Mouse (Mus musculus): ENCODE results near the gene Them5. TPM values are rescaled to one million over a fixed set of nuclear protein-coding genes. Genes with fewer than 3 reads are reported as not detected.

Gene Them5
- polyA plus RNA-seq, 1 experiment from 2014 or later, result not detected

GRCm38 (mm10) chr3:94334442-94334841 is 7.5 kb upstream of the Them5 start:
- Histone ChIP-seq H3K27ac (replicated peaks; ENCODE audit: low read depth, low read length) (no peak overlapping the region), H3K9ac (replicated peaks; ENCODE audit: low read length) (no peak overlapping the region), H3K4me2 (ENCODE audit: low read depth, low read length) (no peak overlapping the region), H3K27me3 (ENCODE audit: control insufficient read depth, insufficient read depth, low read length) (no peaks in the 10 kb centered on the region), H3K4me3 (ENCODE audit: low read depth, low read length) (no peak overlapping the region), H3K36me3 (replicated peaks; ENCODE audit: control insufficient read depth, insufficient read depth, low read depth, low read length) (no peaks in the 10 kb centered on the region), H3K4me1 (ENCODE audit: control insufficient read depth, insufficient read depth, low read length) (no peaks in the 10 kb centered on the region), H3K9me3 (replicated peaks; ENCODE audit: control insufficient read depth, low read length) (no peaks in the 10 kb centered on the region)
- no peak for DNase-seq (ENCODE audit: low spot score)
- ATAC-seq (replicated peaks; ENCODE audit: insufficient number of reproducible peaks, low FRiP score, low TSS enrichment, low read depth), result no peak
- WGBS, result 96% methylated on average over 4 of the region's 4 CpGs

- ATAC-seq (replicated peaks; ENCODE audit: insufficient number of reproducible peaks, low FRiP score, low TSS enrichment, low read depth), result no peak
- 89% methylated on average over 3 of the region's 3 CpGs for WGBS
- Histone ChIP-seq H3K9me3 (replicated peaks; ENCODE audit: control insufficient read depth, low read length) (no peaks in the 10 kb centered on the region), H3K36me3 (replicated peaks; ENCODE audit: control insufficient read depth, insufficient read depth, low read depth, low read length) (no peaks in the 10 kb centered on the region), H3K4me1 (ENCODE audit: control insufficient read depth, insufficient read depth, low read length) (no peaks in the 10 kb centered on the region), H3K4me2 (ENCODE audit: low read depth, low read length) (no peak overlapping the region), H3K27me3 (ENCODE audit: control insufficient read depth, insufficient read depth, low read length) (no peaks in the 10 kb centered on the region), H3K27ac (replicated peaks; ENCODE audit: low read depth, low read length) (no peak overlapping the region), H3K9ac (replicated peaks; ENCODE audit: low read length) (no peak overlapping the region), H3K4me3 (ENCODE audit: low read depth, low read length) (no peak overlapping the region)
- no peak for DNase-seq (ENCODE audit: low spot score)
Measured at GRCm38 (mm10) chr3:94338522-94338921, 3.4 kb upstream of the Them5 start.

GRCm38 (mm10) chr3:94342552-94342951 is 653 bp downstream of the Them5 start:
- Histone ChIP-seq H3K27ac (replicated peaks; ENCODE audit: low read depth, low read length) (no peak overlapping the region), H3K4me3 (ENCODE audit: low read depth, low read length) (no peak overlapping the region), H3K4me1 (ENCODE audit: control insufficient read depth, insufficient read depth, low read length) (no peaks in the 10 kb centered on the region), H3K9ac (replicated peaks; ENCODE audit: low read length) (no peak overlapping the region), H3K27me3 (ENCODE audit: control insufficient read depth, insufficient read depth, low read length) (no peaks in the 10 kb centered on the region), H3K36me3 (replicated peaks; ENCODE audit: control insufficient read depth, insufficient read depth, low read depth, low read length) (no peaks in the 10 kb centered on the region), H3K9me3 (replicated peaks; ENCODE audit: control insufficient read depth, low read length) (no peaks in the 10 kb centered on the region), H3K4me2 (ENCODE audit: low read depth, low read length) (no peak overlapping the region)
- ATAC-seq (replicated peaks; ENCODE audit: insufficient number of reproducible peaks, low FRiP score, low TSS enrichment, low read depth), result no peak
- DNase-seq (ENCODE audit: low spot score), result no peak
- WGBS, result 53% methylated on average over 1 of the region's 1 CpGs

- no peak for DNase-seq (ENCODE audit: low spot score)
- Histone ChIP-seq H3K4me3 (ENCODE audit: low read depth, low read length) (no peak overlapping the region), H3K4me2 (ENCODE audit: low read depth, low read length) (no peak overlapping the region; the same call in 1 of the 2 replicates), H3K27ac (replicated peaks; ENCODE audit: low read depth, low read length) (no peak overlapping the region), H3K27me3 (ENCODE audit: control insufficient read depth, insufficient read depth, low read length) (no peaks in the 10 kb centered on the region), H3K4me1 (ENCODE audit: control insufficient read depth, insufficient read depth, low read length) (no peaks in the 10 kb centered on the region), H3K9ac (replicated peaks; ENCODE audit: low read length) (no peak overlapping the region), H3K36me3 (replicated peaks; ENCODE audit: control insufficient read depth, insufficient read depth, low read depth, low read length) (no peaks in the 10 kb centered on the region), H3K9me3 (replicated peaks; ENCODE audit: control insufficient read depth, low read length) (no peaks in the 10 kb centered on the region)
- ATAC-seq (replicated peaks; ENCODE audit: insufficient number of reproducible peaks, low FRiP score, low TSS enrichment, low read depth), result no peak
- WGBS, result 84% methylated on average over 2 of the region's 2 CpGs
Measured at GRCm38 (mm10) chr3:94344182-94344581, 2.3 kb downstream of the Them5 start.

GRCm38 (mm10) chr3:94344897-94345296 is 3.0 kb downstream of the Them5 start:
- H3K4me2 ChIP-seq (ENCODE audit: low read depth, low read length), result no peak overlapping the region
- WGBS, result 72% methylated on average over 3 of the region's 3 CpGs
- H3K27ac ChIP-seq (replicated peaks; ENCODE audit: low read depth, low read length), result no peak overlapping the region
- H3K9me3 ChIP-seq (replicated peaks; ENCODE audit: control insufficient read depth, low read length), result no peaks in the 10 kb centered on the region
- no peaks in the 10 kb centered on the region for H3K27me3 ChIP-seq (ENCODE audit: control insufficient read depth, insufficient read depth, low read length)
- DNase-seq (ENCODE audit: low spot score) (no peak), ATAC-seq (replicated peaks; ENCODE audit: insufficient number of reproducible peaks, low FRiP score, low TSS enrichment, low read depth) (no peak)
- no peaks in the 10 kb centered on the region for H3K4me1 ChIP-seq (ENCODE audit: control insufficient read depth, insufficient read depth, low read length)
- no peaks in the 10 kb centered on the region for H3K36me3 ChIP-seq (replicated peaks; ENCODE audit: control insufficient read depth, insufficient read depth, low read depth, low read length)
- no peak overlapping the region for H3K4me3 ChIP-seq (ENCODE audit: low read depth, low read length)
- H3K9ac ChIP-seq (replicated peaks; ENCODE audit: low read length), result no peak overlapping the region

DNA sequence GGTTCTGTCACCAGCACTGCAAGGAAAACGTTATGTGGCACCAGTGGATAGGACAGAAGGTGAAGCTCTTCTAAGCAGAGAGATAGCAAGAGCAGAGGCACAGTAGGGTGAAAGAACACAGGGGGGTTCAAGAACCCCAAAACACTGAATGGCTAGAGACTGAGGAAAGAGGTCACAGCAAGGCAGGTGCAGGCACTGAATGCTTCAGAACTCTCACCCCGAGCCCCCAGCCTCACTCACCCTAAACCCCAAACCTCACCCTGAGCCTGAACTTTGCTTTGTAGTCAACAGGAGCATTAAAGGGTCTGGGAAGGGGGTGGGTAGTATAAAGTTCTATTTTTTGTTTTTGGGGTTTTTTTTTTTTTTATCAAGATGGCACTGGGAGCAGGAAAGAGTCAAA is 6.2 kb downstream of the Them5 start:
- Histone ChIP-seq H3K4me1 (ENCODE audit: control insufficient read depth, insufficient read depth, low read length) (no peaks in the 10 kb centered on the region), H3K27ac (replicated peaks; ENCODE audit: low read depth, low read length) (no peak overlapping the region), H3K36me3 (replicated peaks; ENCODE audit: control insufficient read depth, insufficient read depth, low read depth, low read length) (no peaks in the 10 kb centered on the region), H3K9ac (replicated peaks; ENCODE audit: low read length) (no peak overlapping the region), H3K4me3 (ENCODE audit: low read depth, low read length) (no peak overlapping the region), H3K27me3 (ENCODE audit: control insufficient read depth, insufficient read depth, low read length) (no peaks in the 10 kb centered on the region), H3K4me2 (ENCODE audit: low read depth, low read length) (no peak overlapping the region), H3K9me3 (replicated peaks; ENCODE audit: control insufficient read depth, low read length) (no peaks in the 10 kb centered on the region)
- ATAC-seq (replicated peaks; ENCODE audit: insufficient number of reproducible peaks, low FRiP score, low TSS enrichment, low read depth) (no peak), DNase-seq (ENCODE audit: low spot score) (no peak)
- 77% methylated on average over 2 of the region's 2 CpGs for WGBS

DNA sequence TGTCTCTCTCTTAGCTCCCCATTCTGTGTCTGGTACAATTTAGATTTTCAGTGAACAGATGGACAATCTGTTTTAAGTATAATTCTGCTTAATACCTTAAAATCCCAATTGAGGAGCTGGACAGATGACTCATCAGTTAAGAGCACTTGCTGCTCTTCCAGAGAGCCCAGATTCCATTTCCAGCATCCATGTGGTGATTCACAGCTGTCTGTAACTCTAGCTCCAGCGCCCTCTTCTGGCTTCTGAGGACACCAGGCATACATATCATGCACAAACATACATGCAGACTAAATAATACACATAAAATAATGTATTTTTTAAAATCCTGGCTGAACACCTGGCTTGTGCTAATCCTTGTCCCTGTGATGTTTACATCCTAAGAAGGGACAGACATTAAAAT is 18.9 kb downstream of the Them5 start:
- 8% methylated on average over 1 of the region's 1 CpGs for WGBS

GRCm38 (mm10) chr3:94362138-94362537 is 20.2 kb downstream of the Them5 start, which contains the start of gene C2cd4d:
C2cd4d (plus strand) TSS chr3:94362438.
- peak; percentile 12 for DNase-seq (ENCODE audit: low spot score)
- H3K4me1 ChIP-seq (ENCODE audit: control insufficient read depth, insufficient read depth, low read length), result no peaks in the 10 kb centered on the region; the same call in none of the 2 replicates
- WGBS, result 17% methylated on average over 7 of the region's 7 CpGs
- ATAC-seq (replicated peaks; ENCODE audit: insufficient number of reproducible peaks, low FRiP score, low TSS enrichment, low read depth), result no peak
- H3K27ac ChIP-seq (replicated peaks; ENCODE audit: low read depth, low read length), result no peak within 1 kb of the TSS
- peak within 1 kb of the TSS; percentile 51 for H3K4me3 ChIP-seq (ENCODE audit: low read depth, low read length)
- no peaks in the 10 kb centered on the region for H3K9me3 ChIP-seq (replicated peaks; ENCODE audit: control insufficient read depth, low read length)
- peak within 1 kb of the TSS; percentile 81 for H3K9ac ChIP-seq (replicated peaks; ENCODE audit: low read length)
- H3K4me2 ChIP-seq (ENCODE audit: low read depth, low read length), result peak within 1 kb of the TSS; percentile 95
- peaks cover 20% of the 10 kb centered on the region for H3K27me3 ChIP-seq (ENCODE audit: control insufficient read depth, insufficient read depth, low read length)
- H3K36me3 ChIP-seq (replicated peaks; ENCODE audit: control insufficient read depth, insufficient read depth, low read depth, low read length), result no peaks in the 10 kb centered on the region

More for the DNA sequence above, 18.9 kb downstream of the Them5 start:
- H3K9me3 ChIP-seq (replicated peaks; ENCODE audit: control insufficient read depth, low read length), result no peaks in the 10 kb centered on the region
- H3K4me3 ChIP-seq (ENCODE audit: low read depth, low read length), result no peak overlapping the region
- peak; percentile 47 for DNase-seq (ENCODE audit: low spot score)
- H3K4me2 ChIP-seq (ENCODE audit: low read depth, low read length), result no peak overlapping the region
- no peaks in the 10 kb centered on the region; the same call in none of the 2 replicates for H3K4me1 ChIP-seq (ENCODE audit: control insufficient read depth, insufficient read depth, low read length)
- no peak for ATAC-seq (replicated peaks; ENCODE audit: insufficient number of reproducible peaks, low FRiP score, low TSS enrichment, low read depth)
- H3K27me3 ChIP-seq (ENCODE audit: control insufficient read depth, insufficient read depth, low read length), result peaks cover 20% of the 10 kb centered on the region
- no peaks in the 10 kb centered on the region for H3K36me3 ChIP-seq (replicated peaks; ENCODE audit: control insufficient read depth, insufficient read depth, low read depth, low read length)
- H3K27ac ChIP-seq (replicated peaks; ENCODE audit: low read depth, low read length), result no peak overlapping the region
- H3K9ac ChIP-seq (replicated peaks; ENCODE audit: low read length), result no peak overlapping the region

Data from embryonic facial prominence, embryonic 11.5 days (tissue).